Mouse (Mus musculus): ENCODE results near the gene Esf1.
"Not testable (repeated sequence)": the region's sequence is repeated elsewhere in the genome, so short reads cannot be mapped to it uniquely, and the experiment has no call there.

Gene Esf1

GRCm38 (mm10) chr2:140170127-140170802 is at the start of gene Esf1, which contains the start of gene Ndufaf5:
Gene Esf1 (minus strand): TSS chr2:140170564.
Gene Ndufaf5 (plus strand): TSS chr2:140170649.
- DNase-seq (ENCODE audit: low spot score in 2 of 2), result peak; percentile 96 to 97

DNA sequence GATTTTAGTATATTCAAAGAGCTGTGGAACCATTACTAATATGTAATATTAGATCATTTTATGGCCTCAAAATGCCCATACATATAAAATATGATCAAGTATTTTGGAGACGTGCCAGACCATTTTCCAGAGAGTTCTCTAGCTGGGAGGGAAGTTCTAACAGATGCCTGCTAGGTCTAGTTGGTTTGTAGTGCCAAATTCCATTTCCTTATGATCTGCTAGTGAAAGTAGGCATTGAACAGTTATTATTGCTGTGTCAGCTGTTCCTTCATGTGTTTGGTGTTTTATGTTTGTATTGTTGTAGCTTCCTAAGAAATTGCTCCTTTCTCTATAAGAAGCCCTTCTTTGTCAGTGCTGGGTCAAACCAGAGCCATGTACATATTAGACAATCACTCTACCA is 45.6 kb upstream of the Esf1 start:
- DNase-seq (ENCODE audit: low spot score in 2 of 2), result no peak

DNA sequence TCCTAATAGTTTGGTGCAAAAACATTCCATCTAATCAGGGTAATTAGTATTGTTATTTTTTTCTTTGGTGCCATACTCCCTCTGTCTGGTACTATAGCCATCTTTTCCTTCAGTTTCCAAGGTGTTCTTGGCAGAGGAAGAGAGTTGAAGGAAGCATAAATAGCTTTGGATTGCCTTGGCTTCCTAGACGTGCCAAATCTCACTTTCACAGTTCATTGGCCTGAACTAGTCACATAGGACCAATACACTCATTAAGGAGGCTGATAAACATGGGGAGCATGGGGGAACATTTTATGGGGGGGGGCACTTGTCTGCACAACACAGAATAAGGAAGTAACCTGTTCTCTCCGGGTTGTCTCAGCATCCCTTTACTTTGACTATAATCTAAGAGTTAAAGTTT is 45.1 kb upstream of the Esf1 start:
- DNase-seq (ENCODE audit: low spot score in 2 of 2), result no peak

DNA sequence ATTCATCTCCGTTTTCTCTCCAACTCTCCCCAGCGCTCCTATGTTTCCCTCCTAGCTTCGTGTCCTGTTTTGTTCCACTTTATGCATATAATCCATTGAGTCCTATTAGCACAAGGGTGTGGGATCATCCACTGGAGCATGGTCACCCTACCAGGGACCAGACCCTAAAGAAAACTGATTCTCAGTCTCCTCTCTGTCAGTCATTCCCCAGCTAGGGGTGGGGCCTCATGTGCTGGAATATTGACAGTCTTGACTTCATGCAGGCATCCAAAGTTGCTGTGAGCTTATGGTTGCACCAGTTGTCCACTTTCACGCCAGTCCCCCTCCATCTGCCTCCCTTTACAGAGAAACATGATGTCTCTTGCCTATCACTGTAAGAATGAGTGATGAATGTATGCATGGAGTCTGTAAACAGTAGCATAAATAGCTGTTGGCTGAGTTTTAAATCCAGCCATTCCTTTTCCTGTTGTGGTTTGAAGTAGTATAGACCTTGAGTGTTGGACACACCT is 44.2 kb upstream of the Esf1 start:
- no peak for DNase-seq (ENCODE audit: low spot score in 2 of 2)

- no peak for DNase-seq (ENCODE audit: low spot score in 2 of 2)
Observed at GRCm38 (mm10) chr2:140203756-140204155, 33.4 kb upstream of the Esf1 start.

DNA sequence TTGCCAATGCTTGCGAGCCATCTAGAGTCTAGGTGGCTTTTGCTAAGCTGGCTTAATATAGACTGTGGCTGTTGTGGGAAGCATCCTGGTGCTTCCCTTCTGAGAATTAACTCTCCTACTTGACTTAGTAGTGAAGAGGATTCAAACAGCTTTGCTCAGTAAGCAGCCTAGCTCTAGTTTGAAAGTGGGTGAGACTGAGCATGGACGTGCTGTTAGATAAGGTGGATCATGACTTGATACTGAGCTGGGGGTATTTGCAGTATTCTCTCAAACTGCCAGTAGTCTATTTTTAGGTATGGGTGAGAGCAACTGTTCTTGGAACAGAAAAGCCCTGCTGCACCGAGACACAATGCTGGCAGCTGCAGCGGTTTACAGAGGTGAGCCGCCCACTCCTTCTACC is 32.2 kb upstream of the Esf1 start:
- peak; percentile 3 to 8 for DNase-seq (ENCODE audit: low spot score in 2 of 2)

GRCm38 (mm10) chr2:140200713-140201112 is 30.3 kb upstream of the Esf1 start:
- no peak for DNase-seq (ENCODE audit: low spot score in 2 of 2)

DNA sequence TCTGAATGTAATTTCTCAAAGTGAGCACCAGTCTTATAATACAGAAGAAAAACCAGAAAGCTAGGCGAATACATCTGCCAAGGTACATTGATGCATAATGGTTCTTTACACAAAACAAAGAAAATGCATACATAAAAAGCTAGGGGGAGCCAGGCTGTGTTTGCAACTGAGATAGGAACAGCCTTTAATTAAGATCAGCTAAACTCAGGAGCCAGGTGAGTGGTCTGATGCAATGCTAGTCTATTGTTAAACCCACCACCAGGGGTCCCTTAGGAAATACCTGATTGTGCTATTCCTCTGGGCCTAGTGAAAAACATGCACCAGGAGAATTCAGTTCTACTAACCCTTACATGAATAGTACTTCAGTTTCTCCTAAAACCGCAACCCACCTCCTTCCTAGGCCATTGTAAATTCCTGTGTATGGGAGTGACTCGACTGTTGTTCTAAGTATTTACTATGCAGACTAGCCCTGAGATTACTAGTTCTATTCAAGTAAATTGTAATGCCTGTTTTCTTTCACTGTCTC is 15.4 kb upstream of the Esf1 start:
- not testable (repeated sequence) for DNase-seq (ENCODE audit: low spot score in 2 of 2)

DNA sequence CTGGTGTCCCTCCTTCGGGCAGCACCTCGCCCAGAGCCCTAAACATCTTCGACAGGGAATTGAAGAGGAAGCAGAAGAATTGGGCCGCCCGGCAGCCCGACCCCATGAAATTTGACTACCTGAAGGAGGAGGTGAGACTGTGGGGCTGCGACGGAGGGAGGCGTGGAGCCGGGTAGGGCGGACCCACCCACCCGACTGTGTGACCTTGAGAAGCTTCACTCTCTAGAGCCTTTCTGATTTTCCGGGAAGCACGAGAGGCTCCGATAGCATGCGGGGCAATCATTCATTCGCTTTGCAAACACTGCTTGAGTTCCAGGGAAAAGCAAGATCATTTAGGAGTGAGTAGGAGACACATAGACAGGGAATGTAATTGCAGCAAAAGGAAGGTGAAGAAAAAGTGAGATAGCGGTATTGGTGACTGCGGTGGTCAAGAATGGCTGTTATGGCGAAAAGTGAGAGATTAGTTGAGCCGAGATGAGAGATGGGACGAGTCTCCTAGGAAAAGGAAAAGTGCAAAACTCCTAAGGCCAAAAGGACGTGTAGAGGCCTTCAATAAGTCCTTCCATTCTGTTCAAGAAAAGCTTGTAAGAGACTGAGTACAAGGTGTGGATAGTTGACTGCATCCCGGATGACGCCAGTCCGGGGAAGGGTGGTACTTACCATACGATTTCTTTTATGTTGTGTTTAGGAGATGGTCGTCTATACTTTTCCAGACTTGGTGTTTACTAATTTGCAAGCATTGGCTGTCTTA is 614 bp upstream of the Esf1 start:
- DNase-seq (ENCODE audit: low spot score in 2 of 2), result peak in 1 of 2 experiments; percentile 1

GRCm38 (mm10) chr2:140169057-140169456 is 1.3 kb downstream of the Esf1 start:
- DNase-seq (ENCODE audit: low spot score in 2 of 2), result no peak

- DNase-seq (ENCODE audit: low spot score in 2 of 2), result no peak
Observed at GRCm38 (mm10) chr2:140163351-140163854, 7.0 kb downstream of the Esf1 start.

GRCm38 (mm10) chr2:140159186-140159730 is 11.1 kb downstream of the Esf1 start:
- no peak for DNase-seq (ENCODE audit: low spot score in 2 of 2)

DNA sequence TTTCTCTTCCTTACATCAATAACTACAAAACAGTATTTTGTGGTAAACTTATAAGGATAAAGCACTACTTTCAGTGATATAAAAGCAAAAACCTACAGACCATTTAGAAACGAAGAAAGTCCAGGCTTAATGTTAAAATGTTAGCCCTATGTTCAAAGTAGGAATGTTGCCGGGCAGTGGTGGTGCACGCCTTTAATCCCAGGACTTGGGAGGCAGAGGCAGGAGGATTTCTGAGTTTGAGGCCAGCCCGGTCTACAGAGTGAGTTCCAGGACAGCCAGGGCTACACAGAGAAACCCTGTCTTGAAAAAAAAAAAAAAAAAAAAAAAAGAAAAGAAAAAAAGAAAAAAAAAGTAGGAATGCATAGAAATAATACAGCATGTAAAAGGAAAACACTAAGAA is 18.6 kb downstream of the Esf1 start, which contains the start of gene Gm17374:
Gm17374 (plus strand) TSS at position 301 of the 400 bp plus-strand sequence.
- DNase-seq (ENCODE audit: low spot score in 2 of 2), result not testable (repeated sequence)

- no peak for DNase-seq (ENCODE audit: low spot score in 2 of 2)
Observed at GRCm38 (mm10) chr2:140125516-140125915, 44.8 kb downstream of the Esf1 start.

- DNase-seq (ENCODE audit: low spot score in 2 of 2), result no peak
Observed at GRCm38 (mm10) chr2:140113851-140114250, 56.5 kb downstream of the Esf1 start.

GRCm38 (mm10) chr2:140108945-140109344 is 61.4 kb downstream of the Esf1 start:
- no peak for DNase-seq (ENCODE audit: low spot score in 2 of 2)

DNA sequence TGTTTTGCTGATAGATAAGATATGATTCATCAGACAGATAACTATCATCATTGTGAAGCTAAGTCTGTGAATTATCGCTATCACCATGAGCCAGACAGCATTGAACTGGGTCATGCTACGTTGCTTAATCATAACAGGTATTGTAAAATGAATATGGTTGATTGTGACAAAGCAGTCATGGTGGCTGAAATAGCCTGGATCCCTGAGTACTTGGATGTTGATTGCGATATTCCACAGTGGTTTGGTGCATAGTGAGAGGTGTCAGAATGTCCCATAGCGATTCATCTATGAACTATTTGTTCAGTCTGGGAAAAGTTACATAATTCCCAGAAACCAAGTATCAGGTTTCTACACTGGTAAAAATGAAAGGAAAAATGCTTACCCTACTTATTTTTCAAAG is 62.7 kb downstream of the Esf1 start:
- no peak for DNase-seq (ENCODE audit: low spot score in 2 of 2)

- DNase-seq (ENCODE audit: low spot score in 2 of 2), result no peak
Observed at GRCm38 (mm10) chr2:140104951-140105350, 65.4 kb downstream of the Esf1 start.

- DNase-seq (ENCODE audit: low spot score in 2 of 2), result no peak
Observed at GRCm38 (mm10) chr2:140100551-140101474, 69.6 kb downstream of the Esf1 start.

- DNase-seq (ENCODE audit: low spot score in 2 of 2), result no peak
Observed at GRCm38 (mm10) chr2:140099971-140100370, 70.4 kb downstream of the Esf1 start.

GRCm38 (mm10) chr2:140097131-140097591 is 73.2 kb downstream of the Esf1 start:
- DNase-seq (ENCODE audit: low spot score in 2 of 2), result no peak
